Mouse (Mus musculus): Measurements from ENCODE around the gene Bicral. TPM values are rescaled to one million over a fixed set of nuclear protein-coding genes. Genes with fewer than 3 reads are reported as not detected.
A peak's percentile ranks its signal among the peaks of the same experiment; 100 is the strongest.

Bicral gene
- polyA plus RNA-seq, 1 experiment from 2014 or later, result 1.8 TPM

DNA sequence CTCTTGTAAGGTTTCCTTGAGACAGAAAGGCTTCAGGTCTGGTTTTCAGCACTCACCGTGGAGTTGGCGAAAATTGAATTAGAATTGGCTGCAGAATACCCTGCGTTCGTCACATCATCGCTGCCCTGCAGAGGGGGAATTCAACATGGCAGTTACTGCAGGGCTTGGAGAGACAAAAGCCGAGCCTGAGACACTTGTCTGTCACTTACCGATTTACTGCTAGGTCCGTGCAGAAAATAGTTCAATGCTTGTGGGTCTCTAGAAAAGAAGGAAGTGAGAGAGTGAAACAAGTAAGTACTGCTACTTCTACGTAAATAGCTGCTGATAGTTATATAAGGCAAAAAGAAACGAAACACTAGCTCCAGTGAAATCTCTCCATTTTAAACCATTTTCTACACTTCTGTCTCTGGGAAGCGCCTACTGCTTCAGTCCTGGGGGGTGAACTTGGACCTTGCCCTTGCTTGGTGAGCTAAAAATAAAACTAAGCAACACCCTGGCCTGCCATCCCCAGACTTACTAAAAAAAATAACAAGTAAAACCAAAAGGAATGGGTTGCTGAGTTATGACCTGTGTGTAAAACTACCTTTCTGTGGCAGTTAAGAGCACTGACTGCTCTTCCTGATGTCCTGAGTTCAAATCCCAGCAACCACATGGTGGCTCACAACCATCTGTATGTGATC, 28.3 kb downstream of the Bicral start:
- Histone ChIP-seq H3K27ac (ENCODE audit: low read depth) (peak overlapping the region; percentile 82), H3K9ac (replicated peaks) (peak overlapping the region; percentile 5; the same call in 1 of the 2 replicates), H3K4me2 (ENCODE audit: low read depth, low read length) (peak overlapping the region; percentile 10; the same call in 1 of the 2 replicates), H3K27me3 (ENCODE audit: insufficient read depth, low read length) (no peaks in the 10 kb centered on the region), H3K4me1 (ENCODE audit: insufficient read depth) (no peaks in the 10 kb centered on the region; the same call in 1 of the 2 replicates), H3K9me3 (ENCODE audit: low read length) (no peaks in the 10 kb centered on the region), H3K4me3 (ENCODE audit: low read depth, low read length) (no peak overlapping the region), H3K36me3 (replicated peaks; ENCODE audit: insufficient read depth, low read length) (peaks cover 23% of the 10 kb centered on the region)
- TF ChIP-seq CTCF (IDR thresholded peaks at IDR 0.05; ENCODE audit: low read depth), result no peak
- TF ChIP-seq EP300 (IDR thresholded peaks at IDR 0.05; ENCODE audit: low read depth), result no peak
- DNase-seq (no peak), ATAC-seq (no peak)
- 47% methylated on average over 11 of the region's 11 CpGs for WGBS (ENCODE audit: insufficient replicate concordance)

DNA sequence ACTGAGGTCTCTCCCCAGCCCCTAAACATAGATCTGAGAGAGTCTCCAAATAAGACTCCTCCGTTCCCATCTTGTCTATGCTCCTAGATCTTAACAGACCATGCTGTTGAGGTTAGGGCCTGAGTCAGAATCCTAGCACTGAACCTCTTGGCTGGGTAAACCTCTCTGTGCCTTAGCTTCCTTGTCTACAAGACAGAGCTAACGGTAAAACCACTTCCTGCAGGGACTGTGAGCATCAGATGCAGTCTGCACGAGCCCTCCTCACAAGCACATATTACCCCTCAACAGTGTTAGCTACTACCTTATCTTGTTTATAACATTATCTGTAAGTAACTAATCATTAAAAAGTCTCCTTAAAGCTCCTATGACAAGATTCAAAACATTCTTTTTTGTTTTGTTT, 29.3 kb downstream of the Bicral start:
- no peak overlapping the region for H3K9ac ChIP-seq (replicated peaks)
- H3K4me2 ChIP-seq (ENCODE audit: low read depth, low read length), result no peak overlapping the region
- H3K27ac ChIP-seq (ENCODE audit: low read depth), result no peak overlapping the region
- ATAC-seq, result no peak
- no peak for DNase-seq
- WGBS (ENCODE audit: insufficient replicate concordance), result 24% methylated on average over 3 of the region's 3 CpGs
- no peak overlapping the region for H3K4me3 ChIP-seq (ENCODE audit: low read depth, low read length)
- H3K27me3 ChIP-seq (ENCODE audit: insufficient read depth, low read length), result no peaks in the 10 kb centered on the region
- TF ChIP-seq EP300 (IDR thresholded peaks at IDR 0.05; ENCODE audit: low read depth) (no peak), CTCF (IDR thresholded peaks at IDR 0.05; ENCODE audit: low read depth) (no peak)
- no peaks in the 10 kb centered on the region for H3K9me3 ChIP-seq (ENCODE audit: low read length)
- no peaks in the 10 kb centered on the region; the same call in 1 of the 2 replicates for H3K4me1 ChIP-seq (ENCODE audit: insufficient read depth)
- peaks cover 34% of the 10 kb centered on the region for H3K36me3 ChIP-seq (replicated peaks; ENCODE audit: insufficient read depth, low read length)

DNA sequence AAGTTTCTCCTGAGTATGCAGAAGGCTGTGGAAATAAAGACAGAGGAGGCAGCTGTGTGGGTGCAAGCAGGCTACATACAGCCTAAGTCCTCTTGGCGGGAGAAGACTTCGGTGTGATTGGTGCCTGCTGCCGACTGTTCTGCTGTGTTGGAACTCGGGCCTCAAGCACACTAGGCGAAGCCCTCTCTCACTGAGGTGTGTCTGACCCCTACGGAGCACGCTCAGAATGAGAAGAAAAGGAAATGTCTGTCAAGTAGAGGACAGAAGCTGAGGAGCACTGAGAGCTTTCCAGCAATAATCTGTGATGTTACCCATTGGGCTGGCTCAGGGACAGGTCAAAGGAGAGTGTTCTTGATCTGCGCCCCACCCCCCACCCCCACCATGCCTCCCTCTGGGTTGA, 35.2 kb downstream of the Bicral start:
- Histone ChIP-seq H3K4me2 (ENCODE audit: low read depth, low read length) (no peak overlapping the region), H3K36me3 (replicated peaks; ENCODE audit: insufficient read depth, low read length) (peaks cover 51% of the 10 kb centered on the region), H3K9ac (replicated peaks) (no peak overlapping the region), H3K9me3 (ENCODE audit: low read length) (no peaks in the 10 kb centered on the region), H3K27me3 (ENCODE audit: insufficient read depth, low read length) (no peaks in the 10 kb centered on the region), H3K27ac (ENCODE audit: low read depth) (no peak overlapping the region), H3K4me3 (ENCODE audit: low read depth, low read length) (no peak overlapping the region), H3K4me1 (ENCODE audit: insufficient read depth) (no peaks in the 10 kb centered on the region)
- DNase-seq (no peak), ATAC-seq (no peak)
- no peak for TF ChIP-seq EP300 (IDR thresholded peaks at IDR 0.05; ENCODE audit: low read depth)
- no peak for TF ChIP-seq CTCF (IDR thresholded peaks at IDR 0.05; ENCODE audit: low read depth)
- WGBS (ENCODE audit: insufficient replicate concordance), result 96% methylated on average over 8 of the region's 8 CpGs

DNA sequence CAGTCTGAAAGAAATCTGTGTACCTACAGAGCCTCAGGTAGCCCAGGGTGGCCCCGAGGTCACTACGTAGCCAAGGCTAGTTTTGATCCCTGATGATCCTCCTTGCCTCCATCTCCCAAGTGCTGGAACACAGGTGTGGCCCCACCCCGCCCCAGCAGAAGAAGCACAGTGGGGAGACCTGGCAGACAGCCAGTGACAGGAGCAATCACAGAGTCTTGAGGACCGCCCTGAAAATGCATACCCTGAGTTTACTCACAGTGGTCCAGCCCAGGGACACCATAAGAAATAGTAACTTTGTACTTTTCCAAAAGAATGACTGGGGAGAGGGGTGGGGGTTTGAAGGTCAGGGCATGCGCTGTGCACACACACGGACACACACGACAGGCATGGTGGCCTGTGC, 37.7 kb downstream of the Bicral start:
- Histone ChIP-seq H3K36me3 (replicated peaks; ENCODE audit: insufficient read depth, low read length) (peaks cover 48% of the 10 kb centered on the region), H3K27me3 (ENCODE audit: insufficient read depth, low read length) (no peaks in the 10 kb centered on the region), H3K27ac (ENCODE audit: low read depth) (no peak overlapping the region), H3K4me1 (ENCODE audit: insufficient read depth) (peaks cover 4% of the 10 kb centered on the region; the same call in 1 of the 2 replicates), H3K9me3 (ENCODE audit: low read length) (no peaks in the 10 kb centered on the region), H3K9ac (replicated peaks) (no peak overlapping the region), H3K4me3 (ENCODE audit: low read depth, low read length) (no peak overlapping the region), H3K4me2 (ENCODE audit: low read depth, low read length) (no peak overlapping the region)
- no peak for ATAC-seq
- no peak for TF ChIP-seq EP300 (IDR thresholded peaks at IDR 0.05; ENCODE audit: low read depth)
- DNase-seq, result no peak
- WGBS (ENCODE audit: insufficient replicate concordance), result 92% methylated on average over 7 of the region's 7 CpGs

DNA sequence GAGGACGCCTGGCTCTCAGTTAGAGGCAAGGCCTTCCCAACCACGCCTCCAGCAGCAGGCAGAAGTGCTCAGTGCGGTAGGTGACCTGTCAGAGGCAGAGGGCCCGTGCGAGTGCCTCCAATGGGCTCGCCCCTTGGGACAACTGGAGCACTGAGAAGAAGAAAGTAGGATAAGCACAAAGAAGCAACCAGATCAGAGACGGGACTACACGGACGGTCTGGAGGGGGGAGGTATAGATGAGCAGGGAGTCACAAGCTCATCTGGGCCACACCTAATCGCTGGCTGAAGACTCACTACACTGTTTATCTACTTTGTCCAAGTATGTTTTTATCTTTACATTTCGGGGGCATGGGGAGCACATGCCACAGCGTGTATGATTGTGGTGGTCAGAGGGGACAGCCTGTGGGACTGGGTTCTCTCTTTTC, 40.5 kb downstream of the Bicral start:
- H3K4me3 ChIP-seq (ENCODE audit: low read depth, low read length), result peak overlapping the region; percentile 8; the same call in 1 of the 2 replicates
- ATAC-seq, result peak; percentile 86
- H3K4me2 ChIP-seq (ENCODE audit: low read depth, low read length), result peak overlapping the region; percentile 60
- peaks cover 4% of the 10 kb centered on the region; the same call in 1 of the 2 replicates for H3K4me1 ChIP-seq (ENCODE audit: insufficient read depth)
- TF ChIP-seq CTCF (IDR thresholded peaks at IDR 0.05; ENCODE audit: low read depth) (no peak), EP300 (IDR thresholded peaks at IDR 0.05; ENCODE audit: low read depth) (peak; percentile 67; the same call in 1 of the 2 replicates)
- no peak overlapping the region; the same call in 1 of the 2 replicates for H3K9ac ChIP-seq (replicated peaks)
- peak; percentile 27 for DNase-seq
- peaks cover 37% of the 10 kb centered on the region for H3K36me3 ChIP-seq (replicated peaks; ENCODE audit: insufficient read depth, low read length)
- no peaks in the 10 kb centered on the region for H3K9me3 ChIP-seq (ENCODE audit: low read length)
- 61% methylated on average over 12 of the region's 12 CpGs for WGBS (ENCODE audit: insufficient replicate concordance)
- H3K27me3 ChIP-seq (ENCODE audit: insufficient read depth, low read length), result no peaks in the 10 kb centered on the region
- H3K27ac ChIP-seq (ENCODE audit: low read depth), result peak overlapping the region; percentile 26

DNA sequence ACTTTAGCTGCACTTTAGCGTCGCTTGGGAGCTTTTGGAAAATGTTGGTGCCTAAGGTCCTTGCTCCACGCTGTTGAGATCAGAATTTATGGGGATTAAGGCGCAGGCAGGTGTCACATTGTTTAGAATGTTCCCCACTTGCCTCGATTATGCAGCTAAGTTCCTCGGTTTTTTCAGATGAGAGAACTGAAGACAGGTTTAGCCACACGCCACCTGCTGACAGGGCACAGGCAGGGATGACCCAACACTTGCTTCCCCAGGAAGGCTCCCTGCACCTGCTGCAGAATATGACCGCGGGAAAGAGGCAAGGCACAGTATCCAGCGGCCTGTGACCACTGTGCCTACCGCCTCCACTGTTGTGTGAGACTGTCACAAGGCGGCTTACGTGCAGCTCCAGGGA, 42.0 kb downstream of the Bicral start:
- no peak overlapping the region for H3K27ac ChIP-seq (ENCODE audit: low read depth)

More for the DNA sequence above, 42.0 kb downstream of the Bicral start:
- H3K4me2 ChIP-seq (ENCODE audit: low read depth, low read length), result no peak overlapping the region
- ATAC-seq (no peak), DNase-seq (no peak)
- H3K4me1 ChIP-seq (ENCODE audit: insufficient read depth), result peaks cover 4% of the 10 kb centered on the region; the same call in 1 of the 2 replicates
- H3K36me3 ChIP-seq (replicated peaks; ENCODE audit: insufficient read depth, low read length), result peaks cover 42% of the 10 kb centered on the region
- TF ChIP-seq CTCF (IDR thresholded peaks at IDR 0.05; ENCODE audit: low read depth) (no peak), EP300 (IDR thresholded peaks at IDR 0.05; ENCODE audit: low read depth) (no peak)
- WGBS (ENCODE audit: insufficient replicate concordance), result 80% methylated on average over 13 of the region's 13 CpGs
- no peaks in the 10 kb centered on the region for H3K27me3 ChIP-seq (ENCODE audit: insufficient read depth, low read length)
- H3K9me3 ChIP-seq (ENCODE audit: low read length), result no peaks in the 10 kb centered on the region
- H3K9ac ChIP-seq (replicated peaks), result no peak overlapping the region
- H3K4me3 ChIP-seq (ENCODE audit: low read depth, low read length), result no peak overlapping the region

Data from liver, postnatal 0 days (tissue).